Mouse (Mus musculus) T-helper 2 cell (primary cell): ENCODE results near the gene Atpaf1.

Experiments
- in situ Hi-C: fragments of 300-600 bp; cut with MboI, MseI; formaldehyde crosslinking; loops from one replicate; pipeline ENCODE4 v1.15.1; 2025; ENCODE audit warnings: high pct_unique_total_duplicates

Gene Atpaf1

GRCm38 (mm10) chr4:115847377-115847776 is 62.8 kb downstream of the Atpaf1 start:
- in situ Hi-C loops: no loop called here

DNA sequence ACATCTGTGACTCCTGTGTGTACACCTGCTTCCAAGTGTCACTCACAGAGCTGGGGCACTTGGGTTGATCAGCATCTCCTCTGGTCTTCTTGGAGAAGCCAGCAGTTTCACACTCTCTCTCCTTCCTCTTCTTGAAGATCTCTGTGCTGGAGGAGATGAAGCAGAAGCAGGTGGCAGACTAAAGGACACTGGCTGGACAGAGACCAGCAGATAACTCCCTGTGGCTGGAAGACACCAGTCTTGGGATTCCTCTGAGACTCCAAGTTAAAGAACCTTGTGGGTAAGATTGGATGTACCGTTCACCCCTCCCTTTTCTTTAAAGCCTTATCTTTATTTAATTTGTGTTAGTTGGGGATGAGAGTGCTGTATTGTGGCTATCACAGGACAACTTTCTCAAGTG is 63.5 kb downstream of the Atpaf1 start:
- in situ Hi-C loops: no loop called here

DNA sequence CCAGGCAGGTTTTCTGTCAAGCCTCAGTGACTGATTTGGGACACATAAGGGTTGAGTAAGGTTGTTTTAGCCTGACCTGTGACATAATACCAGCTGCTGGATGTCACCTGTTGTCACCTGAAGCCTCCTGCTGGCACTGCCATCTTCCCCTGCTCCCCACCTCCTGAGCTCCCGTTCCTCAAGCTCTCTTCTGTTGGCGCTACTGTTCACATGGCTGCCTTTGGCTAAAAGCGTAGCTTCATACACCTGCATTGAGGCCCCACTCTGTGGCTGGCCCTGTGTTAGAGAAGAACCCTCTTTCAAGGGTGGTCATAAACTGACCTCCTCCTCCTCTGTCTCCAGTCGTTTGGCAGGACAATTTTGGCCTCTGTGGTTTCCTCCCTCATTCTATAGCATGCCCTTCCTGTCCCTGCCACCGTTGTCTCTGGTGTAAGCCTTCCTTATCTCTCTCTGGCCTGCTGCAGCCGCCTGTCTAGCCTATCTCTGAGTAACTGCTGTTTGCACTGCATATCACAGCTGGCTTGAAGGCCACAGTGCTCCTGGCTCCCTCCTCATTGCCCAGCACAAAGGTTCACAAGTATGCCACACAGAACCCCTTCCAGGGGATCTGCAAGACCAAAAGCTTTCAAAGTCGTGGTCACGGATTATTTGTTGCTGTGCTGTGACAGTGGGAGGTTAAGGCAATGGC is 64.5 kb downstream of the Atpaf1 start:
- in situ Hi-C loops: no loop called here

GRCm38 (mm10) chr4:115850111-115850510 is 65.5 kb downstream of the Atpaf1 start:
- in situ Hi-C loops: no loop called here

GRCm38 (mm10) chr4:115850631-115851030 is 66.0 kb downstream of the Atpaf1 start:
- in situ Hi-C loops: no loop called here

DNA sequence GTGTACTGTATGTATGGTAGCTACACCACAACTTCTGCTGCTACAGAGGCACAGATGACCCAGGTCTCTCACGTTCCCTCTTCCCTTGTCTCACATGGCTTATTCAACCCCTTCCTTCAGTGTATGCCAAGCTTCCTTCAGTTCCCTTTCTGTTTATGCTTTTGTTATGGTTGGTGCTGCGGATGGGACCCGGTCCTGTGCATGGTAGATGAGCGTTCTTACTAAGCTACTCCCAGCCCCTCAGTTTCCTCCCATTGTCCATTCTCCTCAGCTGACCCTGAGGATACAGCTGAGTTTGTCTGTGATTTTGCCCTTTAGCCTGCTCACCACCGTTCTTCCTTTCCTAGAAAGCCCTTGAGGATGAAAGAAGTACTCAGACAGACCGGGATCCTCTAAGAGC is 67.0 kb downstream of the Atpaf1 start:
- in situ Hi-C loops: no loop called here

- in situ Hi-C loops: no loop called here
These were observed 70.5 kb downstream of the Atpaf1 start for GRCm38 (mm10) chr4:115855100-115855499.

DNA sequence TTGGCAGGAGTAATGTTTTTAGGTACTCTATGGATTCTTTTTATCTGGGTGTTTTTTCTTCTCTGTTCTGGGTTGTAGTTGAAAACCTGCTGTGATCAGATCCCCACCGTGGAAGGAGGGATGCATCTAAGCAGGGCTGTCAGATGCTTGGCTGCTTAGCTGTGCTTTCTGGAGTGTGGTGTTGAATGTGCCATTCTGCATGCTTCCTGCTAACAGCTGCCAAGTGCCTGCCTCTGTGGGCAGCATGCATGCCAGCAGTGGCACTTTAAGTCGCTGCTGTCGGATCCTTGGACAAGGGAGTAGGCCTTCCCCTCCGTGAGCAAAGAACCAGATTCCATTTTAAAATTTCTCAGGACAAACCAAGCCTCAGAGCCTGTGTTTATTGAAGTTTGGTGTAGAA is 71.0 kb downstream of the Atpaf1 start:
- in situ Hi-C loops: no loop called here

DNA sequence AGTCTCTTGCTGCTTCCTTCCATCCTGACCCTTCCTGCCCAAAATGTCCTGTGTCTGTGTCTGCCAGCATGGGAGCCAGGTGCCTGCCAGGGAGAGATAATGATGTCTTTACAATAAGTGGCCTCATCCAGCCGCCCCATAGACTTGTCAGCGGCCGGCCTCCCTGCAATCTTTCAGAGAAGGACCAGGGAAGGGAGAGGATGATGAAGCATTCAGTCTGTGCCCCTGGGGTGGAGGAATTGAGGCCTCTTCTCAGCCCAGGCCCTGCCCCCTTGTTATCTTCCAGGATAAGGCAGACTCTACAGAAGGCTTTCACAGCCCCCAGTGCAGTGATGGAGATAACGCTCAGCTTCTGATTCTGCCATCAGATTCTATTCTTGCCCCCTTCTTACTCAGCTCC is 71.7 kb downstream of the Atpaf1 start:
- in situ Hi-C loops: no loop called here

DNA sequence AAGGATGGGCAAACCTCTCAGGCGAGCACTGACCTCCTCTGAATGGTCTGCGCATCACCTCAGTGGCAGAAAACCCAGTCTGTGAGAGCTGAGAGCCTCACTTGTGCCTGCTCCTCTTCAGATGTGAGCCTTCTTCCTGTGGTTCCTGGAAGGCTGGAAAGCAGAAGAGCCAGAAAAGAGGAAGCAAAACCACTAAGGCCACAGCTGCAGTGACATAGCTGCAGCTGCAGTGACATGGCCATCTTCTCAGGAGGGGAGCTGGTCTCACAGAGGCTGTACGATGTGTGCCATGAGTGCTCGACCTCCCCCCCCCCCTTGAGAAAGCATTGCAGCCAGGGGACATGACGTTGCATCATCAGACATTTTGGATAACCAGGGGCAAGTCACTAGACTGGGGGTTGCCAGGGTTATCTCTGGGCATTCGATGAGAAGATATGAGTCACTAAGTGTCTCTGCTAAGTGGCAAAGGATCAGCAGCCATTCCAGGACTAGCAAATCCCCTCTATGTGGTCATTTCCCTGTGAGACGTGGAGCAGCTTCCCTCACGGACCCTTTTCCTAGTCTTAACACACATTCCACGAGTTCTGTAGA is 72.8 kb downstream of the Atpaf1 start:
- in situ Hi-C loops: no loop called here

GRCm38 (mm10) chr4:115863352-115863751 is 78.7 kb downstream of the Atpaf1 start:
- in situ Hi-C loops: no loop called here

DNA sequence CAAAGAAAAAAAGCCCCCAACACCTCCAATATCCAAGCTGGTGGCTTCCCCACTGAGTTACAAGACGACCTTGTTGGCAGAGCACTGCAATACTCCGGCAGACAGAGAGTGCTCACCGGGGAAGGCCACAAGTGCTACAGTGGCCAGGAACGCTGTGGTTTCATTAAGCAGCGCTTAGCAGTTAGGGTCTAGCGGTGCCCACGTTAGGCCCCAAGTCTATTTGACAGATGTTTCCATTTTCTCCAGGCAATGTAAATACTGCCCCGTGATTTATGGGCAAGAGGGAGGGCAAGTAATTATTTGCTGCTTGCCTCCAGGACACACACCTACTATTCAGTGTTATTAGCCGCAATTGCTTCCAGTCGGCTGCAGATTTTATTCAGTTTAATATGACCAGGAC is 79.3 kb downstream of the Atpaf1 start:
- in situ Hi-C loops: no loop called here
